Mouse (Mus musculus) midbrain, embryonic 11.5 days (tissue): ENCODE measurements around the gene Per2. TPM values are rescaled to one million over a fixed set of nuclear protein-coding genes. Genes with fewer than 3 reads are reported as not detected.

Experiments
- ATAC-seq: fragments of 200-750 bp; cut with Nextera tagmentation; 2 replicates; pipeline ENCODE4 v1.8.0; 2017; ENCODE audit warnings: moderate TSS enrichment, moderate library complexity; ENCODE audit not compliant: low FRiP score
- DNase-seq: peaks from one replicate; pipeline ENCODE4 v3.0.0; 2015; ENCODE audit warnings: low spot score; ENCODE audit errors: missing footprints
- H3K27ac ChIP-seq: fragments of 300-500 bp; sonication (generic); 2 replicates; pipeline ENCODE4 v1.5.1; 2014; ENCODE audit warnings: low read depth, low read length
- H3K27me3 ChIP-seq: fragments of 300-500 bp; sonication (generic); 2 replicates; pipeline ENCODE4 v1.6.1; 2014; ENCODE audit warnings: mild to moderate bottlenecking, low read length, moderate library complexity, mixed read lengths; ENCODE audit not compliant: control insufficient read depth, insufficient read depth
- H3K36me3 ChIP-seq: fragments of 300-500 bp; sonication (generic); 2 replicates; pipeline ENCODE4 v1.6.1; 2014; ENCODE audit warnings: mild to moderate bottlenecking, low read length, moderate library complexity, mixed read lengths; ENCODE audit not compliant: control insufficient read depth, insufficient read depth
- H3K4me1 ChIP-seq: fragments of 300-500 bp; sonication (generic); 2 replicates; pipeline ENCODE4 v1.6.1; 2014; ENCODE audit warnings: low read length; ENCODE audit not compliant: control insufficient read depth, insufficient read depth
- H3K4me2 ChIP-seq: fragments of 300-500 bp; sonication (generic); 2 replicates; pipeline ENCODE4 v1.6.1; 2014; ENCODE audit warnings: mild to moderate bottlenecking, moderate library complexity
- H3K4me3 ChIP-seq: fragments of 300-500 bp; sonication (generic); 2 replicates; pipeline ENCODE4 v1.5.1; 2014; ENCODE audit warnings: low read depth, low read length
- H3K9ac ChIP-seq: fragments of 300-500 bp; sonication (generic); 2 replicates; pipeline ENCODE4 v1.6.1; 2014; ENCODE audit warnings: low read length
- H3K9me3 ChIP-seq: fragments of 300-500 bp; sonication (generic); 2 replicates; pipeline ENCODE4 v1.6.1; 2016; ENCODE audit warnings: low read length; ENCODE audit not compliant: control insufficient read depth
- WGBS: fragments of 180-500 bp; shearing (Covaris S2); extraction: QIAGEN DNeasy Blood & Tissue Kit; methylation state at CpG from one replicate; pipeline ENCODE4 v1.1.7; 2014; 5-methylcytosine and 5-hydroxymethylcytosine counted together
- polyA plus RNA-seq: library from polyadenylated mRNA; unstranded; fragments of >200 nt; fragmentation: Nextera tagmentation; extraction: Ambion mirVana; gene quantifications from 2 replicates; pipeline ENCODE4 v1.2.1, GENCODE M21; 2014

The Per2 gene
- polyA plus RNA-seq, 1 experiment from 2014 or later, result 1.5 TPM

DNA sequence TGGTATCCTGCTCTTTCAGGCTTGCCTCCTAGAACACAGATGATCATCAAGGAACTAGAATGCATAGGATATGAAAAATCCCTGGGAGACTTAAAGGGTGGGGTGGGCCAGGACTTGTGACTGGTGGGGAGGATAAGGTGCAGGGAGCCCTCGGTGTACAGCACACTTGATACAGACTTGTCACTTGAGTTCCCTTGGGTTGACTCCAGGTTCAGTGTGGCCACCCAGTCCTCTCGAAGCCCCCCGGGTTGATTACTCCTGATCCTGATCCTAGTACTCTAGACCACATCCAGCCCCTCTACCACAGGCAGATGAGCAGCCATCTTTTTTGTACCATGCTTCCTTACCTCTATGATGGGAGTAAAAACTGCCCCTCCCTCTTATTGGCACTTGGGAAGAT is 4.2 kb downstream of the Per2 start:
- 89% methylated on average over 3 of the region's 3 CpGs for WGBS
- ATAC-seq, result no peak
- peaks cover 26% of the 10 kb centered on the region for H3K4me1 ChIP-seq

DNA sequence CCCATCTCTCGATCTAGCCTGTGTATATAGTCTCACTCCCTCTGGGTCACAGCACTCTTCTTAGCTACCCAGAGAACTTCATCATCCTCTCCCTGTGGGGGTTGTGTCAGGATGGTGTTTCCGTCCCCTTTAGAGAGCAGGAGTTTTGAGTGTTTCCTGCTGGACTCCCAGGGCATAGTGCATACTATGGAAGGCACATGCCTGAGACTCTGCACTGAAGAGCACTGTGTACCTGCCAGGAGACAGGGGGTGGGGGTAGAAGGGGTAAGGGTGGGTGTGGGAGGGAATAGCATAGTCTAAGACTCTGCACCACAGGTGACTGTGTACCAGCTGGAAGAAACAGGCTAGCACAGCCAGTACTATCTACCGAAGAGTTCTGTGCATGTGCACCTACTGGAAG is 4.8 kb downstream of the Per2 start:
- Histone ChIP-seq H3K4me1 (peaks cover 26% of the 10 kb centered on the region), H3K27ac (no peak overlapping the region), H3K36me3 (no peaks in the 10 kb centered on the region), H3K4me3 (no peak overlapping the region), H3K27me3 (peaks cover 2% of the 10 kb centered on the region; the same call in 1 of the 2 replicates), H3K4me2 (no peak overlapping the region), H3K9me3 (no peaks in the 10 kb centered on the region), H3K9ac (no peak overlapping the region)
- WGBS, result 89% methylated on average over 3 of the region's 3 CpGs
- no peak for ATAC-seq
- DNase-seq, result no peak

More for the DNA sequence above, 4.2 kb downstream of the Per2 start:
- H3K27ac ChIP-seq, result no peak overlapping the region
- no peak for DNase-seq
- no peak overlapping the region for H3K4me3 ChIP-seq
- H3K9me3 ChIP-seq, result no peaks in the 10 kb centered on the region
- H3K4me2 ChIP-seq, result no peak overlapping the region
- H3K27me3 ChIP-seq, result peaks cover 2% of the 10 kb centered on the region; the same call in 1 of the 2 replicates
- no peaks in the 10 kb centered on the region for H3K36me3 ChIP-seq
- no peak overlapping the region for H3K9ac ChIP-seq

DNA sequence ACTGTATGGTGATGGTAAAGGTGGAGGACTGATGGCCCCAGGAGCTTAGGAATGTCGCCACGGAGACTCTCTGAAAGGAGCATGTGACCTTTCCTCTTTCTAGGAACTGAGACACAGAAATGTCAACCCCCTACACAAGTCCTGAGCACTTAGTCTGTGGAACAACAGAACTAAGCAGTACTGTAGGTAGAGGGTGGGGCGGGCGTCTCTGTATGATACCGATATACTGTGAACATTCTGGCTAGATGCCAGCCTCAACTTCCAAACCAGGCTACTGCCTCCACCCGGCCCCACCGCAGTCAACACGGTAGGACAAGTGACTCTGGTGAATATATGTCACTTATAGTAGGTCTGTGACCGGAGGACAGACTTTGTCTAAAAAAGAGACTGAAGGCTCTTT is 5.2 kb downstream of the Per2 start:
- DNase-seq, result no peak
- Histone ChIP-seq H3K9ac (no peak overlapping the region), H3K4me1 (peaks cover 26% of the 10 kb centered on the region), H3K9me3 (no peaks in the 10 kb centered on the region), H3K27ac (no peak overlapping the region), H3K27me3 (peaks cover 2% of the 10 kb centered on the region; the same call in 1 of the 2 replicates), H3K4me3 (no peak overlapping the region), H3K4me2 (no peak overlapping the region), H3K36me3 (no peaks in the 10 kb centered on the region)
- WGBS, result 85% methylated on average over 9 of the region's 9 CpGs
- no peak for ATAC-seq

DNA sequence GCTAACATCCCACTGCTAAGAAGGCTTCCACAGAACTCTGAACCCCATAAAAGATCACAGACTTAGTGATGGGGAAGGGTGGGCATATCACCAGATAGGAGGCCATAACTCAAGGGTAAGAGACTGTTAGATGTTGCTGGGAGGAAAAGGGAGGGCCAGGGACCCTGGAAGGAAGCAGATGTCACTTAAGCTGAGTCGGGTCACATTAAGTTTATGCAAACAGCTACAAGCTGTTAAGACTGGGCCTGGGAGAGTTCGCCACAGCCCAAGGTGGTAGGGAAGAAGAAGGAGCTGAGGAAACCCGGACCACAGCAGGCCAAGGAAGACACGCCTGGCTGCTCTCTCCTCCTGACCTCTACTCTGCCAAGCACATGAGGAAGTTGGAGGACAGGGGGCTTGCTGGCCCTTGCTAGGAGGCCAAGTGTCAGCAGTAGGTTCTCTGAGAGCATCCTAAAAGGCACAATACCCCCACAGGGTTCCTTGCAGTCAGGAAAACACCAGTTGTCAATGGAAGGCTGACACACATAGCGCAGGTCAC is 7.5 kb downstream of the Per2 start:
- Histone ChIP-seq H3K36me3 (peaks cover 7% of the 10 kb centered on the region; the same call in 1 of the 2 replicates), H3K9me3 (peaks cover 8% of the 10 kb centered on the region; the same call in 1 of the 2 replicates), H3K4me2 (no peak overlapping the region), H3K9ac (no peak overlapping the region), H3K4me1 (peaks cover 13% of the 10 kb centered on the region), H3K27ac (no peak overlapping the region), H3K4me3 (no peak overlapping the region), H3K27me3 (no peaks in the 10 kb centered on the region)
- no peak for ATAC-seq
- no peak for DNase-seq
- WGBS, result 71% methylated on average over 5 of the region's 5 CpGs

DNA sequence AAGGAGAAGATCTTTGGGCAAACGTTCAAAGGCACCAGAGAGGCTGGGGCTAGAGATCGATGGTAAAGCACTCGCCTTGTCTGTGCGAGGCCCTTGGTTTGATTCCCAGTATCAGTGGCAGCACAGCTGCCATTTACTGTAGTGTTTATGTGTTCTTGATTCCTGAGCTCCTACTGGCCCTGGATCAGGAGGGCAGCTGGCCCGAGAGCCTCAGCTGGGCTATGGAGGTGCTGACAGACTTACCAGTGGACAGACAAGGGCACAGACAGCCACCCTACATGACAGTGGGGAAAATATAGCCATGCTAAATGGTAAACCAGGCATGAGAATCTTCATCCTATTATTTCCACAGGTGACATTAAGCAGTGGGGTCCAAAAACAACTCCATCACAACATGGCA is 8.3 kb downstream of the Per2 start:
- DNase-seq, result no peak
- no peak for ATAC-seq
- Histone ChIP-seq H3K9ac (no peak overlapping the region), H3K36me3 (peaks cover 7% of the 10 kb centered on the region; the same call in 1 of the 2 replicates), H3K27me3 (no peaks in the 10 kb centered on the region), H3K4me3 (no peak overlapping the region), H3K4me2 (no peak overlapping the region), H3K9me3 (peaks cover 8% of the 10 kb centered on the region; the same call in 1 of the 2 replicates), H3K4me1 (peaks cover 5% of the 10 kb centered on the region), H3K27ac (no peak overlapping the region)
- WGBS, result 89% methylated on average over 5 of the region's 5 CpGs

DNA sequence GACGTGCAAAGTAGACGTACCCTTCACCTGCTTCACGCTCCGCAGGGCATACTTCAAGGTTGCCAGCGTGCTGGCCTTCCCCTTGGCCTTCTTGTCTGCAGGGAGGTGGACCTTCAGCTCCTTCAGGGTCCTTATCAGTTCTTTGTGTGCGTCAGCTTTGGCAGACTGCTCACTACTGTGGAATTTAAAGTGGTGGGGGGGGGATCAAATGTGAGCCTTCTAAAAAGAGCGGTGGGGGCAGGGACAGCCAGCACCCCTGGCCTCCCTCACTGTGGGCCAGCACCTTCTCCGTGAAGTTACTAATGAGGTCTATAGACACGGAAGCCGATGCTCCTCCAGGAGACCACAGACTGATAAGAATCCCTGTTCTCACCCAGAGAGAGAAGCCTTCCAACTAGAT is 10.4 kb downstream of the Per2 start:
- no peak for ATAC-seq
- Histone ChIP-seq H3K4me3 (no peak overlapping the region), H3K36me3 (peaks cover 7% of the 10 kb centered on the region; the same call in 1 of the 2 replicates), H3K27ac (no peak overlapping the region), H3K27me3 (no peaks in the 10 kb centered on the region), H3K4me1 (no peaks in the 10 kb centered on the region), H3K9me3 (peaks cover 8% of the 10 kb centered on the region; the same call in 1 of the 2 replicates), H3K9ac (no peak overlapping the region), H3K4me2 (no peak overlapping the region)
- no peak for DNase-seq
- 93% methylated on average over 10 of the region's 10 CpGs for WGBS

DNA sequence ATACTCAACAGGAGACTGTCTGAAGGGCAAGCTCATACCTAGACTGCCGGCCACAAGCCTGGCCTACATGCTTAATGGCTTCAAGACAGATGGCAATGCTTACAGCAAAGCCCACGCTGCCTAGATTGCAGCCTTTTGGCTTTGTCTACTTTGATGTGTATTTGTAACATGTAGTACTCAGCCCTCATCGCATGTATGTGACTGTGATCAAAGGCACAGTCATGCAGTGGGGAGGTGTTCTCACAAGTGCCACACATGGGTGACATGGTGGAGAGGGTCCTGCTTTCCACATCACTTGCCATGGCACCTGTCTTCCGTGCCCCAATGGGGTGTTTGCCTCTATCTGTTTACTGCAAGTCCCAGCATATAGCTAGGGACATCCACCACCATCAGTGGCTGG is 12.6 kb downstream of the Per2 start:
- H3K9ac ChIP-seq, result no peak overlapping the region
- 93% methylated on average over 4 of the region's 4 CpGs for WGBS
- H3K4me3 ChIP-seq, result no peak overlapping the region
- H3K4me2 ChIP-seq, result no peak overlapping the region
- H3K4me1 ChIP-seq, result no peaks in the 10 kb centered on the region
- DNase-seq, result no peak
- H3K36me3 ChIP-seq, result peaks cover 7% of the 10 kb centered on the region; the same call in 1 of the 2 replicates
- H3K27ac ChIP-seq, result no peak overlapping the region
- H3K27me3 ChIP-seq, result no peaks in the 10 kb centered on the region
- H3K9me3 ChIP-seq, result peaks cover 8% of the 10 kb centered on the region; the same call in 1 of the 2 replicates
- ATAC-seq, result no peak

DNA sequence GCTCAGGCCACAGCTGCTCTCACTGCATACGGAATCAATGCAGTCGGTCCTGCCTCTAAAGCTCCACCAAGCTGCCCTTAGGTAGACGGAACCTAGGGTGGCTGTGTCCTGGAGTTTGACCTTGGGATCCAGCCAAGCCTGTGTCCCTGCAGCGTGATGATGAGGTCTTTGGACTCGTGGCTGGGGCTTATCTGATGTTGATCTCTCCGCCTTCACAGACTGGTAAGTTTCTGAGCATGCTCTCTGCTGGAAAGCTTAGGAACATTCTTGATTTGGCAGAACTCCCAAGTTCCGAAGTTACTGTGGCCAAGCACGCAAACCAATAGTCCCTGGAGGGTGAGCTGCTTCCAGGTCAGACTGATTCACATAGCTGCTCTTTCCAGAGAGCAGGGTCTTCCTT is 13.1 kb downstream of the Per2 start:
- no peaks in the 10 kb centered on the region for H3K4me1 ChIP-seq
- no peak overlapping the region for H3K27ac ChIP-seq
- 89% methylated on average over 8 of the region's 8 CpGs for WGBS
- DNase-seq (peak; percentile 47), ATAC-seq (no peak)
- H3K9ac ChIP-seq, result no peak overlapping the region
- no peak overlapping the region for H3K4me2 ChIP-seq
- peaks cover 8% of the 10 kb centered on the region; the same call in 1 of the 2 replicates for H3K9me3 ChIP-seq
- H3K36me3 ChIP-seq, result peaks cover 7% of the 10 kb centered on the region; the same call in 1 of the 2 replicates
- no peak overlapping the region for H3K4me3 ChIP-seq
- no peaks in the 10 kb centered on the region for H3K27me3 ChIP-seq

DNA sequence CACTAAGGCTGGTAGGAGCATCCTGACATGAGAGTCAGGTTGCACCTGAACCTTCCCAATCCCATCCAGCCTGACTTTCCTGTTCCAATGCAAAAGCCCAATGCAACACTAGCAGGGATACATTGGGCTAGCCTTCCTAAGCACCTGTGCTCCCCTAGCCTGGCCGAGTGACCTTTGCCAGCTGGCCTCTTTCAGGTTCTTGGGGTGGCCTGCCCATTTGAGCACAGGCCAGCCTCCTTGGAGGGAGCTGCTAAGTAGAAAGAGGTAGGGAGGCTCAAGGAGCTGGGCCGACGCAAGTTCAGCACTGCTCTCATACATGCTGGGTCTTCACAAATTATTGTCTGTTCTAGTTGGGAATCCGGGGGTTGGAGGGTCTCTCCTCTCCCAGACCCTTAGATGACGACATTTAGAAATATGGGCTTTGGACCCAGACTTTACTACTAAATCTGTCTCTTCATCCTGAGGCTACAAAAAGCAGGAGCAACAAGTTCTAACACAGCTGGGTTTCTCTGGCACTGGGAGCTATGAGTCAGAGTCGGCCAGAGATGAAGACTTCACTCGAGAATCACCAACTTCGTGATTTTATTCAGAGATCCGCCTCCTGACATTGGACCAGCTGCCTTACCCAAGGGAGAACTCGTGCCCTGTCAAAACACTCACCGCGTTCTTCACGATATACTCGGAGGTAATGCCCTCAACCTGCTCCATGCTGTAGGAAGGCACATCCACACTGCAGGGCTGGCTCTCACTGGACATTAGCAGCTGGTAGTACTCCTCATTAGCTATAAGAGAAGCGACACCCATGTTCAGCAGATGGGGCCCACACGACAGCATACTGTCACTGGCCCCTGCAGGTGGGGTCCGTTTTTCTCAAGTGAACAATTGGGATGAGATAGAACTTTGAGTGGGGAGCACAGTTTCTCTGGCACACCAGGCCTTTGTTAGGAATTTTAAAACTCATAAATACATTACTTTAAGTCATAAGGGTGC is 14.0 kb downstream of the Per2 start:
- 92% methylated on average over 17 of the region's 17 CpGs for WGBS
- no peak for ATAC-seq
- H3K27me3 ChIP-seq, result no peaks in the 10 kb centered on the region
- peaks cover 7% of the 10 kb centered on the region; the same call in 1 of the 2 replicates for H3K36me3 ChIP-seq
- no peak overlapping the region for H3K4me2 ChIP-seq
- H3K9ac ChIP-seq, result no peak overlapping the region
- H3K27ac ChIP-seq, result no peak overlapping the region
- H3K9me3 ChIP-seq, result peaks cover 8% of the 10 kb centered on the region; the same call in 1 of the 2 replicates
- DNase-seq, result peak; percentile 33
- H3K4me3 ChIP-seq, result no peak overlapping the region
- no peaks in the 10 kb centered on the region for H3K4me1 ChIP-seq
